Mouse (Mus musculus) left cerebral cortex, adult 2 months (tissue): ENCODE data around the gene Nid2. TPM values are rescaled to one million over a fixed set of nuclear protein-coding genes. Genes with fewer than 3 reads are reported as not detected.

Experiments
- DNase-seq, 2 experiments: peaks; one replicate each; pipeline ENCODE4 v3.0.0; 2021 to 2022; ENCODE audit warnings: low spot score in 2 of 2, mixed read lengths in 1 of 2; ENCODE audit errors: extremely low spot score in 1 of 2
- H3K27ac ChIP-seq: fragments of 200-600 bp; 2 replicates; pipeline ENCODE4 v1.8.1; 2022
- H3K4me3 ChIP-seq: fragments of 200-600 bp; 2 replicates; pipeline ENCODE4 v1.8.1; 2022
- CTCF ChIP-seq: fragments of 200-600 bp; IDR thresholded peaks from 2 replicates; pipeline ENCODE4 v1.8.1; 2022; ENCODE audit warnings: antibody characterized with exemption, mild to moderate bottlenecking, moderate library complexity
- intact Hi-C: fragments of 180-260 bp; cut with DNase I; formaldehyde crosslinking; loops from one replicate; pipeline ENCODE4 v1.15.1; 2025
- total RNA-seq, 2 experiments: library from RNA; stranded (reverse); gene quantifications; 2 replicates each; pipeline ENCODE4 v1.2.3; 2021

The Nid2 gene
- total RNA-seq, 2 experiments from 2014 or later, result 2.3 to 2.6 TPM

DNA sequence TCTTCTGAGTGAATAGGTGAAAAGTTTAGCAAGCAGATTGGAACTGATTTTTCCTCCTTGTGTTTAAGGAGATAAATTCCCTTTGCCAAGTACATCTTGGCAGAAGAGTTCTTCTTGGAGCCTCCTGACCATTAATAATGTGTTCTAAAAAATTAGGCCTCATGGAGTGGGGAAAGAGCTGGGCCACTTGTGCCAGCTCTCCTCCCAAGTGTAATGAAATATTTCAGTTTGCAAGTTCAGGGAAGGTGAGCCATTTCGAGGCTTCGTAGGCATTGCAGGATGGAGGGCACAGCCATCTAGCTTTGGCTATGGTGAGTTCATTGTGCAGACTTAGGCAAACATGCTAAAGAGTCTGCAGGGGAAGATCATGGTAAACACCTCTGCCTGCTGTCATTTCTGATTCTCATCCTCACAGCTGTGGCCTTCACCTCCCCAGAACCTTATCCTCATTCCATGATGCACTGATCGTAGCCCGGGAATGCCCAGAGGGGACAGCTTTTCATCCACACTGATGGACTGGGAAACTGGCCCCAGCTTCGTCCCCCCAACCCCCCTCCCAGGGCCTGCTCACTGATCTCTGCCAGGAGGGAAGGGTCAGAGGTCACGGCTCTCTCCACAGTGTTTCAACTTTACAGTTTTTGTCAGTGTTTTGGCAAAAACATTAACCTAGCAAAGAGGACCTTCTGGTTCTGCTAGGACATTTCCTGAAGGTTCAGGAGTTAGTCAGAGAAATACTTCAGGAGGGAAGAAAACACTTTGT is 18.6 kb downstream of the Nid2 start:
- Histone ChIP-seq H3K4me3 (no peak overlapping the region), H3K27ac (no peak overlapping the region)
- no peak for DNase-seq
- TF ChIP-seq CTCF, result no peak
- intact Hi-C loops, result loop anchor here (5.0 kb wide), 1 partner anchor 48 kb away; no protein-coding TSS in a partner anchor

GRCm38 (mm10) chr14:19771173-19771572 is 20.1 kb downstream of the Nid2 start:
- Histone ChIP-seq H3K4me3 (no peak overlapping the region), H3K27ac (no peak overlapping the region)
- no peak for TF ChIP-seq CTCF
- DNase-seq, result no peak
- intact Hi-C loops, result no loop called here

DNA sequence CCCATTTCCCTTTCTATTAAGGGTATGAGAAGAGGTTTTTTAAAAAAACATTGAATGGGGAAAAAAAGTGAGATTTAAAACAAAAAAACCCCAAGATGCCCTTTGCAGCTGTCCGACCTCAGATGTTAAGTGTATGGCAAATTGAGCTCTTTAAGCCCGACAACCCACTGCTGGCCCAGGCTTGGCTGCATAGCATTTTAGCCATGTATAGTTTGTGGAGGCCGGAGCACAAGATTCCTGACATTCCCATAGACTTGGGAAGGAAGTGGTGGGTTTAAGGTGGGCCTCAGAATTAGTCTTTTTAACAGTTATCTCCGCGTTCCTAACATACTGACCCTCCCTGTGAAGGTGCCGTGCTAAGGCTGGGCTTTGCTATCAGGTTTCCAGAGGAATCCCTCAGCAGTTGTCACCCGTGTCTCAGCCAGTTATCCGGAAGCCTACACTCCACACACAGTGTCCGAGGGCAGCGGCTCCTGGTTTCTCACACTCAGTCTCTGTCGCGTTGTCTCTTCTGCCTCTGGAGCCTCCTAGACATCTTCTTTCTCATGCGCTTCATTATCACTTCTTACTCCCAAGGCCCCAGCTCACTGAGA is 23.1 kb downstream of the Nid2 start:
- intact Hi-C loops, result no loop called here
- Histone ChIP-seq H3K4me3 (no peak overlapping the region), H3K27ac (no peak overlapping the region)
- DNase-seq, result no peak
- no peak for TF ChIP-seq CTCF

DNA sequence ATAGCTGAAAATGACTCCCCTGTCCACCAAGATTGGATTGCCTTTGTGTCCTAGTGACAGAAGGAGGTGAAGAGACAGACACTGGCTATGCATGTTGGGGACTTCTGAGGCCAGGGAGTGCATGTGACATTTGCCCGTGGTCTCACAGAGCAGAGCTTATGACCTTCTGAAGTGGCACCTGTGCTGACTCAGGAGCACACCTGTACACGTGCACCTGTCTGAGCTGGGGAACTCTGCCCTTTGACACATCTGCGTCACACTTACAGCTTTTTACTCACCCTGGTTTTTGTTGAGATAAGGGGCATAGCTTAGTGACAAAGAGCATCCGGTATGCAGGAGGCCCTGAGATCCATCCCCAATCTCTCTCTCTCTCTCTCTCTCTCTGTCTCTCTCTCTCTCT is 24.4 kb downstream of the Nid2 start:
- no peak for DNase-seq
- no peak overlapping the region for H3K27ac ChIP-seq
- no peak for TF ChIP-seq CTCF
- intact Hi-C loops, result loop anchor here (5.0 kb wide), 2 partner anchors 43 to 68 kb away; no protein-coding TSS in a partner anchor
- no peak overlapping the region for H3K4me3 ChIP-seq

DNA sequence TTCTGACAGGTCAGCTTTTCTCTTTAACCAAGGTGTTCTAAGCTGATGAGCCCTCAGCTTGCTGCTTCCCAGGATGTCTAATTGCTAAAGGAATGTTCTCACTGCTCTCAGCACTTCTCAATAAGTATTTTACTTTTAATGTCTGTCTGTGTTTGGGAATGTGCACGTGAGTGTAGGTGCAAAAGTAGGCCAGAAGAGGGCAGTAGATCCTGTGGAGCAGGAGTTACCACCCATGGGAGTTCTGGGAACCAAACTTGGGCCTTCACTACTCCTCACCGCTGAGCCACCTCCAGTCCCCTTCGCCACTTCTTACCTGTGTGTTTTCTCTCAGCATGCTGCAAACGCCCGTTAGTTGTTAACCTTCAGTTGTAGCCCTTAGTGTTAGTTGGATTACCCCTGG is 25.1 kb downstream of the Nid2 start:
- intact Hi-C loops, result loop anchor here (5.0 kb wide), 2 partner anchors 44 to 69 kb away; no protein-coding TSS in a partner anchor

DNA sequence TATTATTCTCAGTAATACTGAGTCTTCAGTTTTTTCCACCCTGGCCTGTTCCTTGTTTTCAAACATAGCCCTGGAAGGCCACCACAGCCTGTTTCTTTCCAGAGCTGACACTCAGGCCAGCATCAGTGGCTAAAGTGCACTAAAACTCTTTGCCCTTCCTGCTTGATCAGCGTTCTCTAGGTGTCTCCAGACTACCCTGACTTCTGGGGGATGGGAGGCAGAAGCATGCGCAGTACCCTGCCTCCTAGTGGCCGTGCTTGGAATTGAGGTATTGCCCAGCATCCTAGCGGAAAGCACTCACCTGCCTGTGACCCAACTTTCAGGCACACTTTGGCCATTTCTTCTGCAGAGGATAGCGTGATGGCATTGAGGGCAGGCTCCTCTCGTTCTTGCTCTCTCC is 25.8 kb downstream of the Nid2 start:
- DNase-seq, result no peak
- intact Hi-C loops, result loop anchor here (5.0 kb wide), 2 partner anchors 45 to 70 kb away; no protein-coding TSS in a partner anchor
- Histone ChIP-seq H3K4me3 (no peak overlapping the region), H3K27ac (no peak overlapping the region)
- TF ChIP-seq CTCF, result peak; percentile 58

More for the DNA sequence above, 25.1 kb downstream of the Nid2 start:
- TF ChIP-seq CTCF, result no peak; the same call in 1 of the 2 replicates
- DNase-seq, result no peak
- no peak overlapping the region for H3K27ac ChIP-seq
- H3K4me3 ChIP-seq, result no peak overlapping the region

DNA sequence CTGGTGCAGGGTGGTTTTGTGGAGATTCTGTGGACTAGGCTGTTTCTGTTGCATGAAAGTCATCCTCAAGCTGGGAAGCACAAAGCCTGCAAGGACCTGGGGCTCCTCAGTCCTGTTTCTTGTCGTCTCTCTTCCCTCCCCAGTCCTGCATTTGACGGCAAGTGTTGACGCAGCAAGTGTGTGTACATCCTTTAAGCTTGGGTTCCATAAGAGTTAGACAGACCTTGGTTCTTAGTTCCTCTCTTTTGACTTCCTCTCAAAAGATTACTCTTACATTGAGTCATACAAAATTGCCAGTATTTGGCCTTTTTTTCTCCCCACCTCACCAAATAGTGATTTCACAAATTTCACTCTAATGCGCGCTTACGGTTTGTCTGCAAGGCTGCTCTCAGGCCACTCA is 26.3 kb downstream of the Nid2 start:
- intact Hi-C loops, result loop anchor here (5.0 kb wide), 2 partner anchors 45 to 70 kb away; no protein-coding TSS in a partner anchor
- no peak overlapping the region for H3K27ac ChIP-seq

GRCm38 (mm10) chr14:19777945-19778344 is 26.9 kb downstream of the Nid2 start:
- DNase-seq, result no peak
- no peak overlapping the region for H3K27ac ChIP-seq
- H3K4me3 ChIP-seq, result no peak overlapping the region
- no peak for TF ChIP-seq CTCF
- intact Hi-C loops, result loop anchor here (5.0 kb wide), 2 partner anchors 46 to 71 kb away; no protein-coding TSS in a partner anchor

More for the DNA sequence above, 26.3 kb downstream of the Nid2 start:
- H3K4me3 ChIP-seq, result no peak overlapping the region
- no peak for DNase-seq
- TF ChIP-seq CTCF, result no peak

DNA sequence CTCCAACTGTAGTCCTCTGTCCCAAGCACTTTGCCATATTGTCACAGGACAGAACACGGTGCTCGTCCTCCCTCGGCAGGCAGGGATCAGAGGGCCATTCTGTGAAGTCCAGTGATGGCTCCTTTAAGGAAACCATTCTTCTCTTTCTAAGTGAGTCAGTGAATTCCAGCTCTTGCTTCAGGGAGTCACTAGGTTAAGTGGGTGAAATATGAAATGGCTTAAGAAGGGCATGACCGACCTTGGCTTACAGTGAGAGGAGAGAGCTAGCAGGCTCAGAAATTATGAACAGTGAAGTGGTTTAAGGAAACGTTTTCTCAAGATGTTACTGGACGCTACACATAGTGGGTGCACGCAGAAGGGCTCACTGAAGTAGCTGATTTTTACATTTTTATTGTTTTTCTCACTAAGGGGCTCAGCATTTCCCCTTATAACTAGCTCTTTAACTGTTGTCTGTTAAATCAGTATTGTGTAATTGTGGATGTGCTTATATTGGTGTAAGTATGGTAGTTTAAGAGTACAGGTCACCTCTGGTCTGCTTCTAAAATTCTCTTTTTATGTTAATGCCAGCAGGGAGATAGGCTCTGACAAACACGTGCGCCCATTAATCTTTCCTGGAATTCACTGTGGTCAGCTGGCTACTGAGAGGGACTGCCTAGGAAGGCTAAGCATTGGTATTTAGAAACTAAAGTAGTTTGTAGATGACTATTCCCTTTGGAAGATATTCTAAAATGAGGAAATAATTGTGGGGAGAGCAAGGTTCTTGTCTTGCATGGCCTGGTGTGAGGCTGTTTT is 34.9 kb downstream of the Nid2 start:
- no peak for TF ChIP-seq CTCF
- no peak for DNase-seq
- intact Hi-C loops, result no loop called here
- Histone ChIP-seq H3K27ac (no peak overlapping the region), H3K4me3 (no peak overlapping the region)

GRCm38 (mm10) chr14:19788443-19788842 is 37.4 kb downstream of the Nid2 start:
- TF ChIP-seq CTCF, result no peak
- intact Hi-C loops, result no loop called here
- H3K4me3 ChIP-seq, result no peak overlapping the region
- no peak for DNase-seq
- H3K27ac ChIP-seq, result no peak overlapping the region

- DNase-seq, result no peak
- intact Hi-C loops, result no loop called here
- no peak for TF ChIP-seq CTCF
- Histone ChIP-seq H3K27ac (no peak overlapping the region), H3K4me3 (no peak overlapping the region)
Measured at GRCm38 (mm10) chr14:19794881-19795280, 43.8 kb downstream of the Nid2 start.
